Mouse (Mus musculus) heart, postnatal 0 days (tissue): ENCODE data around the gene Wars2. TPM values are rescaled to one million over a fixed set of nuclear protein-coding genes. Genes with fewer than 3 reads are reported as not detected.

Experiments used
- ATAC-seq: fragments of 200-750 bp; cut with Nextera tagmentation; 2 replicates; pipeline ENCODE4 v1.8.0; 2017; ENCODE audit warnings: low read depth, moderate number of reproducible peaks, moderate library complexity; ENCODE audit not compliant: insufficient read depth
- DNase-seq: peaks from one replicate; pipeline ENCODE4 v3.0.0-alpha.2; 2016; ENCODE audit warnings: low spot score
- H3K27ac ChIP-seq: fragments of 300-500 bp; sonication (generic); 2 replicates; pipeline ENCODE4 v1.5.1; 2014; ENCODE audit warnings: low read depth, mild to moderate bottlenecking
- H3K27me3 ChIP-seq: fragments of 300-500 bp; sonication (generic); 2 replicates; pipeline ENCODE4 v1.6.1; 2014; ENCODE audit warnings: low read length, mixed read lengths; ENCODE audit not compliant: control insufficient read depth, insufficient read depth
- H3K36me3 ChIP-seq: fragments of 300-500 bp; sonication (generic); replicated peaks from 2 replicates; pipeline ENCODE4 v1.6.1; 2014; ENCODE audit warnings: low read length, mixed read lengths; ENCODE audit not compliant: control insufficient read depth, insufficient read depth
- H3K4me1 ChIP-seq: fragments of 300-500 bp; sonication (generic); 2 replicates; pipeline ENCODE4 v1.6.1; 2014; ENCODE audit warnings: antibody characterized with exemption; ENCODE audit not compliant: control insufficient read depth, insufficient read depth
- H3K4me2 ChIP-seq: fragments of 300-500 bp; sonication (generic); 2 replicates; pipeline ENCODE4 v1.6.1; 2014; ENCODE audit warnings: low read depth, mild to moderate bottlenecking, low read length, moderate library complexity
- H3K4me3 ChIP-seq: fragments of 300-500 bp; sonication (generic); 2 replicates; pipeline ENCODE4 v1.5.1; 2014; ENCODE audit warnings: low read depth, low read length
- H3K9ac ChIP-seq: fragments of 300-500 bp; sonication (generic); replicated peaks from 2 replicates; pipeline ENCODE4 v1.6.1; 2014; ENCODE audit warnings: low read depth, low read length, mixed read lengths
- H3K9me3 ChIP-seq: fragments of 300-500 bp; sonication (generic); replicated peaks from 2 replicates; pipeline ENCODE4 v1.6.1; 2016; ENCODE audit warnings: low read length; ENCODE audit not compliant: control insufficient read depth
- CTCF ChIP-seq: IDR thresholded peaks from 2 replicates; pipeline ENCODE4 v1.5.1; 2016; ENCODE audit warnings: antibody characterized with exemption, control low read depth, low read depth
- EP300 ChIP-seq: IDR thresholded peaks from 2 replicates; pipeline ENCODE4 v1.6.1; 2016; ENCODE audit warnings: antibody characterized with exemption, low read depth
- WGBS: fragments of 180-500 bp; shearing (Covaris S2); extraction: QIAGEN DNeasy Blood & Tissue Kit; methylation state at CpG from one replicate; pipeline ENCODE4 v1.1.7; 2014; 5-methylcytosine and 5-hydroxymethylcytosine counted together
- polyA plus RNA-seq: library from polyadenylated mRNA; unstranded; fragments of >200 nt; fragmentation: Nextera tagmentation; extraction: Ambion mirVana; gene quantifications from 2 replicates; pipeline ENCODE4 v1.2.1, GENCODE M21; 2015
- total RNA-seq: library from RNA; depleted of rRNA; stranded (reverse); fragments of >200 nt; gene quantifications from 2 replicates; pipeline ENCODE4 v1.2.3, GENCODE M21; 2014; ENCODE audit warnings: low replicate concordance

The Wars2 gene
- total and polyA plus RNA-seq, 2 experiments from 2014 or later: 6.0 to 6.5 TPM

DNA sequence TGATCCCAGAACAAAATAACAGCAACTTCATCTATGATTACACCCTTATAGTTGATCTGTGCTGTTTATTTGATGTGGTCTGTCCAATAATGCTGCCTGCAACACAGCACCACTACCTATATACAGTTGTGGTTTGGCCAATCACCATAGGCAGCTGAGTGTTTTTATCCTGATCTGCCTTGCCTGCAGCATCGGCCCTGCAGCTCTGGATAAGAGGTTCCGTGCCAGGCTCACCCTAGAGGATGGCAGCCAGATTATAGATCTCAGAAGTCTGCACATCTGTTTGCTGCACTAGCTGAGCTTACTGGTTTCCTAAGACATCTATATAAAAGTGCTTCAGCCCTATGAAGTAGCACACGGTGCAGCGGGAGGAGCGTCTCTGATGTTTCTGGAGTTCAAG, 32.3 kb downstream of the Wars2 start:
- no peak overlapping the region for H3K4me3 ChIP-seq
- no peak for TF ChIP-seq CTCF
- no peak for TF ChIP-seq EP300
- no peaks in the 10 kb centered on the region for H3K9me3 ChIP-seq
- WGBS: 78% methylated on average over 5 of the region's 5 CpGs
- no peaks in the 10 kb centered on the region for H3K36me3 ChIP-seq
- DNase-seq (no peak), ATAC-seq (no peak)
- no peaks in the 10 kb centered on the region for H3K27me3 ChIP-seq
- H3K9ac ChIP-seq: no peak overlapping the region
- H3K4me2 ChIP-seq: no peak overlapping the region
- no peak overlapping the region for H3K27ac ChIP-seq
- H3K4me1 ChIP-seq: 0 out of 2 replicates have a peak, but pooled peaks cover 6% of the 10 kb centered on the region

DNA sequence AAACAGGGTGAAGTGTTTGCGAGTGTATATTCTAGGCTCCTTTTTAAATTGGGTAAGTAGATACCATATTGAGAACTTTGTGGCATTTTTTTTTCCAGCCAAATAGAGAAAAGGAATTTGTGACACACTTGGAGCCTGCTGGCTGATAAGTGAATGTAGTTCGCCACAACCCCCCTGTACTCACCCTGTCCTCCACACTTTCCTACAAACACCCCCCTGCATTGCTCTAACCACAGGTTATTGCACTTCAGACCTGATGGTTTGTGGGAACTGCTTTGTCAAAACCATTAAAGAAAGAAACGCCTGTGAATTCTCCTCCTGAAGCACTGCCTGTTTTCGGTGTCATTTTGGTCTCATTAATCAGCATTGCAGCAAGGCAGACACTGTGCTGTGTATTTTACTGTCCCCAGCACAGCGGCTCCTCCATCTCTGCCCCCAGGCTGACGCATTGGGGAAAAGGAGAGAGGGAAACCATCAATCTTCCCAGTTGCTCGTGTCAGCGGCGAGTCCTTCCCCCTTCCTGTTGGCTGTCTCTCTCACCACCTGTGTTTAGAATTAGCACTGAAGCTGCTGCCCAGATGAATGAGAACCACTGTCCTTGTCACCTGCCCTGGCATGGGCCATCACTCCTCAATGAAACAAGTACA, 33.9 kb downstream of the Wars2 start:
- no peak overlapping the region for H3K27ac ChIP-seq
- no peak overlapping the region for H3K4me2 ChIP-seq
- no peak for TF ChIP-seq CTCF
- TF ChIP-seq EP300: no peak
- H3K27me3 ChIP-seq: no peaks in the 10 kb centered on the region
- DNase-seq (no peak), ATAC-seq (no peak)
- H3K4me1 ChIP-seq: 0 out of 2 replicates have a peak, but pooled peaks cover 6% of the 10 kb centered on the region
- H3K36me3 ChIP-seq: no peaks in the 10 kb centered on the region
- no peaks in the 10 kb centered on the region for H3K9me3 ChIP-seq
- no peak overlapping the region for H3K9ac ChIP-seq
- WGBS: 47% methylated on average over 9 of the region's 9 CpGs
- no peak overlapping the region for H3K4me3 ChIP-seq

DNA sequence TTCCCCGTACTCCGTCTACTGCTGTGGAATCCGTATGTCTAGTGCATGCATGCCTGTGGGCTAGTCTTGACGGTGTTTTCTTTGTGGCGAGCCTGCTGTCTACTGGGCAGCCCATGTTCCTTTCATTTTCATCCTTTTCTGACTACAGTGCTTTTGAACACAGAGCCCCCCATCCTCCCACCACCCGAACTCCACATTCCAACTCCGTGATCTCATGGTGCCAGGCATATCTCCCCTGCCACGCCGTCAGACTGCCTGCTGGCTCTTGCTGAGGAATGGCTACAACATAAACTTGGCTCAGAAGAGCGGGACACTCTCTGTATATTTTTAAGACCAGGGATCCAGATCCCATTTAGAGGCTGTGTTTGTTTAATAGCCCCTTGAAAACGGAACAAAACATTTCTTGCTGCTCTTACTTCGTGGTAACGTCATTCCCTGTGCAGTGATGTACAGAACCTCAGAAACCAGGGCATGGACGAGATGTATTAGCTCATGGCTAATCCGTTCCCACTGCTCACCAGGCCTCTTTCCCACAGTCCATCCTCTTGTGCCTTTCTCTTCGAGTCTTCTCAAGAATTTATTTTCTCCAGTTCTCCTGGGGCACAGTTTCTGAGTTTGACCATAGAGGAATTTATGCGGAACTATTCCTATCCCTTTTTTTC, 42.6 kb downstream of the Wars2 start:
- WGBS: 48% methylated on average over 17 of the region's 17 CpGs
- H3K9me3 ChIP-seq: no peaks in the 10 kb centered on the region
- DNase-seq (peak; percentile 41), ATAC-seq (peak; percentile 68)
- peak overlapping the region; percentile 47 for H3K27ac ChIP-seq
- H3K4me2 ChIP-seq: peak overlapping the region; percentile 34
- no peak overlapping the region; the same call in 1 of the 2 replicates for H3K9ac ChIP-seq
- TF ChIP-seq CTCF: no peak
- TF ChIP-seq EP300: no peak
- no peaks in the 10 kb centered on the region for H3K27me3 ChIP-seq
- peaks cover 13% of the 10 kb centered on the region for H3K4me1 ChIP-seq
- no peaks in the 10 kb centered on the region for H3K36me3 ChIP-seq
- peak overlapping the region; percentile 1 for H3K4me3 ChIP-seq

DNA sequence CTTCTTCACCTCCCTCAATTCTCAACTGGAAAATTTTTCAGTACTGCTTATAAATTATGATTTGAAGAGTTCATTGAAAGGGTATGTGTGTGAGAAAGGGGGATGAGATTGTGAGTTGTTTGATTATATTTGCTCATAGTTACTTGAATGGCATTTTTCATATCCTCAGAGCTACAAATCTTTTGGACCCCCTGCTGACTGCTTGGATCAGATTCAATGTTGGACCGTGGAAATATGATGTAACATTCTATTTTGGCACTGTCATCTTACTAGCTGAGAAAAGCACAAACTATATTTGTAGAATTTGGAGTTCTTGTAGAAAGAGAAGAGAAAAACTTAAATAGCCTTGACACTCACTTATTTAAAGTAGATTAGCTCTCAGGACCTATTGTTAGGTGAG, 43.5 kb downstream of the Wars2 start:
- 21% methylated on average over 1 of the region's 1 CpGs for WGBS
- Histone ChIP-seq H3K4me2 (no peak overlapping the region), H3K4me1 (peaks cover 13% of the 10 kb centered on the region), H3K9me3 (no peaks in the 10 kb centered on the region), H3K9ac (no peak overlapping the region), H3K4me3 (no peak overlapping the region), H3K27me3 (no peaks in the 10 kb centered on the region), H3K27ac (no peak overlapping the region), H3K36me3 (no peaks in the 10 kb centered on the region)
- DNase-seq (no peak), ATAC-seq (no peak)
- no peak for TF ChIP-seq CTCF
- TF ChIP-seq EP300: no peak

DNA sequence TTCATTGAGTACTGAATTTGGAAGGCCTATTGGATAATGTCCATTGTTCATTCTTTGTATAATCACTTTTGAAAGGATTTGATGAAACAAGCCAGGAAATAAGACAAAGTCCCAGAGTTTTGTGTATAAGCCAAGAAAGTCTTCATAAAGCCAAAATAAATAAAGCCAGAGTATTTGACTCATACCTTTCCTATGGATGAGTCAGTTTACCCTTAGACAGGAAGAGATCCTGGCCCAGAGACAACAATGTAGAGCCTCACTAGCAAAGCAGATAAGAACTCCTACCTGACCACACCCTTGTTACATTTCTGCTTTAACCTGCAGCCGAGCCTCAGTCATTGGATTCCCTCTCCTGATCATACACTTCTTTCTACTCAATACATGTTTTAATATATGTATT, 47.2 kb downstream of the Wars2 start:
- no peak for DNase-seq
- H3K9me3 ChIP-seq: no peaks in the 10 kb centered on the region
- 50% methylated on average over 1 of the region's 1 CpGs for WGBS
- no peaks in the 10 kb centered on the region for H3K27me3 ChIP-seq
- no peak overlapping the region for H3K4me3 ChIP-seq
- ATAC-seq: no peak
- H3K36me3 ChIP-seq: no peaks in the 10 kb centered on the region
- no peak for TF ChIP-seq CTCF
- TF ChIP-seq EP300: no peak
- H3K27ac ChIP-seq: no peak overlapping the region
- no peak overlapping the region for H3K9ac ChIP-seq
- H3K4me1 ChIP-seq: peaks cover 13% of the 10 kb centered on the region
- H3K4me2 ChIP-seq: no peak overlapping the region

DNA sequence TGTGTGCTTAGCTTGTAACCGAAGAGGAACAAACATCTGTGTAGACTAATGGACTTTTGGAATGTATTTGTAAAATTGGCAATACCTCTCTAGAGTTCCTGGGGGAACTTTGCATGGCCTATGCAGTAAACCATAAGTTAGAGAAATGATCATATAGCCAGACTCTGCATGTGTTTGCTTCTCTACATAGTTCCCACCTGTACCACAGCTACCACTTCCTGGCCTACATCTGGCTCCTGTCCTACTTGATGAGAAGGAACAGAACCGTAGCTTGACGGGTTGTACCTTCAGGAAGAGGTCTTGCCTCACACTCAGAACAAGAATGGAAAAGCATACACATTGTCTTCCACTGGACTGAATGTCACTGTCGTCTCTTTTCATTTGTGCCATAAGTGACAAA, 52.7 kb downstream of the Wars2 start:
- no peaks in the 10 kb centered on the region for H3K4me1 ChIP-seq
- DNase-seq (no peak), ATAC-seq (no peak)
- no peak overlapping the region for H3K4me2 ChIP-seq
- no peak overlapping the region for H3K9ac ChIP-seq
- TF ChIP-seq EP300: no peak
- TF ChIP-seq CTCF: no peak
- H3K9me3 ChIP-seq: no peaks in the 10 kb centered on the region
- H3K4me3 ChIP-seq: no peak overlapping the region
- no peak overlapping the region for H3K27ac ChIP-seq
- H3K27me3 ChIP-seq: no peaks in the 10 kb centered on the region
- H3K36me3 ChIP-seq: no peaks in the 10 kb centered on the region
- 48% methylated on average over 4 of the region's 4 CpGs for WGBS
